Mouse (Mus musculus) liver, embryonic 14.5 days (tissue): ENCODE data around the gene Ldah.

Experiments used
- CTCF ChIP-seq: IDR thresholded peaks from 2 replicates; pipeline ENCODE4 v1.5.1; 2016; ENCODE audit warnings: antibody characterized with exemption, low read depth, control low read depth
- EP300 ChIP-seq: IDR thresholded peaks from 2 replicates; pipeline ENCODE4 v1.6.1; 2016; ENCODE audit warnings: antibody characterized with exemption, low read depth

DNA sequence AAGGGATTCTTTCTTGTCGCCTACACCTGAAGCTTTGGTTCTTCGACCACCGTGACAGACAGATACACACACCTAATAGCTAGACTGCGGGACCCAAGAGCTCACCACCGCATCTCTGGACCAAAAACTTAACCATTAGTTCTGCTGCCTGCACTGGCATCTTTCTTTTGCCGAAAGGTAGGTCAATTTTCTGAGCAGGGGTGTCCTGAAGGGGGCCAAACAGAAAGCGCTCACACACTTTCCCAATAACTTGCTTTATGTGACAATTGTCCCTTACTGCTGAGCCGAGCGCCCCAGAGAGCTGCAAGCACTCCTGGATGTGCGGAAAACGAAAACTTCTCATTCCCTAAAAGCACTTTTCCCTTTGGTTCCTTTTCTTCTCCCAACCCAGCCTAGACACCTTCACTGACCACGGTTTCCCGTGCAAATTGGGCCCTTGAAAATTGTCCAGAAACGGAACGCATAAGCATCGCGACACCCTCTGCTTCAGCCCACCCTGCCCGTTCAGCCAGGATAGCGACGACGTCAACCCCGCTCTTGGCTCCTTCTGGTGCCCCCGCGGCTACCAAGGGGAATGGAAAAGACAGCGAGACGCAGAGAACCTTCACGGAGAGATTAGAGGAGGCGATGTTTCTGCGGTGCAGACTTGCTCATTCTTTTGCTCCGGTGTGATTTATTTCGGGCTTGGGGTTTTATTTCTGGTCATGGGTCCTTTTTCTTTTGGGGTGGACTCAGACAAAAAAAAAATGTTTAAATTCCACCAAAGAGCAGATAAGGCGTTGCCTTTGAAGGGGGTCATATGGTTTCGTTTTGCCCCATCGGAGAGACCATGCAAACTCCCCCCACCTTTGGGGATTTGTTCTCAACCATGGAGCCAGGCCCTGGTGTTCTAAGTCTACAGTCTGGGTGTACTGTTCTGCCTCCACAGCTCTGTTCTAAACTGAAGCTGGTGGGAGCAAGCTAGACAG is 91.5 kb downstream of the Ldah start:
- TF ChIP-seq EP300 (no peak), CTCF (no peak)
